Mouse (Mus musculus) kidney, postnatal 4 days (tissue): Measurements from ENCODE around the gene Scin.

ENCODE experiments used
- DNase-seq, 2 experiments: peaks; one replicate each; pipeline ENCODE4 v3.0.0; 2021; ENCODE audit warnings: mixed read lengths in 2 of 2

Scin gene

GRCm38 (mm10) chr12:40106874-40107273 lies 27.2 kb downstream of the Scin start:
- DNase-seq, result no peak

GRCm38 (mm10) chr12:40104750-40105149 lies 29.3 kb downstream of the Scin start:
- DNase-seq, result no peak

- no peak for DNase-seq
Measured at GRCm38 (mm10) chr12:40102359-40102758, 31.7 kb downstream of the Scin start.

GRCm38 (mm10) chr12:40099407-40099806 lies 34.6 kb downstream of the Scin start:
- no peak for DNase-seq

- no peak for DNase-seq
Measured at GRCm38 (mm10) chr12:40097449-40097848, 36.6 kb downstream of the Scin start.

- DNase-seq, result no peak
Measured at GRCm38 (mm10) chr12:40097023-40097422, 37.0 kb downstream of the Scin start.

- DNase-seq, result no peak
Measured at GRCm38 (mm10) chr12:40096453-40096852, 37.6 kb downstream of the Scin start.

GRCm38 (mm10) chr12:40090017-40090416 lies 44.0 kb downstream of the Scin start:
- DNase-seq, result no peak

- DNase-seq, result no peak
Measured at GRCm38 (mm10) chr12:40085731-40086322, 48.2 kb downstream of the Scin start.

GRCm38 (mm10) chr12:40082453-40083238 lies 51.4 kb downstream of the Scin start:
- no peak for DNase-seq

- no peak for DNase-seq
Measured at GRCm38 (mm10) chr12:40082048-40082447, 52.0 kb downstream of the Scin start.

GRCm38 (mm10) chr12:40073660-40074059 lies 60.4 kb downstream of the Scin start:
- no peak for DNase-seq

GRCm38 (mm10) chr12:40047024-40047423 lies 87.0 kb downstream of the Scin start:
- DNase-seq, result no peak

- no peak for DNase-seq
Measured at GRCm38 (mm10) chr12:40043816-40044585, 90.0 kb downstream of the Scin start.

- DNase-seq, result peak; percentile 12 to 25
Measured at GRCm38 (mm10) chr12:40040067-40040466, 94.0 kb downstream of the Scin start.

GRCm38 (mm10) chr12:40037876-40038463 lies 96.1 kb downstream of the Scin start, which contains the start of gene Arl4a:
Gene Arl4a (minus strand): TSS chr12:40038025.
- DNase-seq, result peak; percentile 92 to 94

- DNase-seq, result peak; percentile 99 to 100
Measured at GRCm38 (mm10) chr12:40037226-40037813, 96.7 kb downstream of the Scin start.

GRCm38 (mm10) chr12:40036666-40037065 lies 97.4 kb downstream of the Scin start:
- DNase-seq, result peak; percentile 9 to 34

GRCm38 (mm10) chr12:40035506-40035905 lies 98.5 kb downstream of the Scin start:
- no peak for DNase-seq

- no peak for DNase-seq
Measured at GRCm38 (mm10) chr12:40029201-40029600, 104.8 kb downstream of the Scin start.

GRCm38 (mm10) chr12:40027846-40028245 lies 106.2 kb downstream of the Scin start:
- DNase-seq, result no peak

- DNase-seq, result no peak
Measured at GRCm38 (mm10) chr12:40027444-40027843, 106.6 kb downstream of the Scin start.

GRCm38 (mm10) chr12:40023918-40024317 lies 110.1 kb downstream of the Scin start:
- DNase-seq, result no peak
